Mouse (Mus musculus) spleen, adult 10 weeks (tissue): ENCODE results near the gene Dab2ip. TPM values are rescaled to one million over a fixed set of nuclear protein-coding genes. Genes with fewer than 3 reads are reported as not detected.

Experiments used
- polyA plus RNA-seq: library from polyadenylated mRNA; stranded (reverse); fragments of 350-450 nt; fragmentation: Illumina TruSeq; extraction: RNeasy Lipid Tissue Mini Kit (QIAGEN cat#74804); gene quantifications from one replicate; pipeline ENCODE4 v1.2.3, GENCODE M21; 2015; ENCODE audit warnings: low replicate concordance; ENCODE audit not compliant: insufficient read depth

Gene Dab2ip
- 5.3 TPM for polyA plus RNA-seq

DNA sequence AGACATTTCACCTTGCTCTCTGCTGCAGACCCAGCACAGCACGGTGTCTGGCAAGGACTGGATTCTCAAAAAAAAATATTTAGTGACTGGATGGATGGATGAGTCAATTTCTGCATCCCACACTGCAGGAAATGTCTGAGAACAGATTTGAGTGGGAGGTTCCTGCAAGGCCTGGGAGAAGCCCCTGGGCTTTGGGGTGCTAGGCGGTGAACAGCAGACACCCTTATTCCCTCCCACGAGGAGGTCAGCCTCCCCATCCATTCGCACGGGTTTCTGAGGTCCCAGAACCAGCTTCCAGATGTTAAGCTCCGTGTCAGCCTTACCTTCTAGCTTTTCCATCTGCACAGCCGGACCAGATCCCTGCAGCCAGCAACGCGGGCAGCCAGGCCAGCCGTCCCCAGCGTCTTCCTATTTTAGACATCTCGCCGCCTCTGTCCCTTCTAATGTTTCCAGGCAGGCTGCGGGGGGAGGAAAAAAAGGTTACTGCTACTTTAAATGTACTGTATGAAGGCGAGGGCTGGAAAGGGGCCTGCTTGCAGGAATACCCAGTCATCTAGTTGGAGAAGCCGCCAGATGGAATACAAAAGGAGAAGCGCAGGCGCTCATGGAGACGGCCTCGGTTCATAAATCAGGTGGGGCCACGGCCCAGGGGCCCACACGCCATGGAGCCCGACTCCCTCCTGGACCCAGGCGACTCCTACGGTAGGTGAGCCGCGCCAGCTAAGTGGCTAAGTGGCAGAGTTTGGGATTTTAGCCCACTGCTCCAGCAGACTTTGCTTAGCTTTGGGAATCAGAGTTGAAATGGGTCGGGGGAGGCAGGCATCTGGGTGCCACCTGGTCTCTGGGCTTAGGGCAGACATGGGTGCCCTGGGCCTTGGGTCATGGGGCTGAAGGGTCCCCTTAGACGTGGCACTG lies at the start of gene Dab2ip:
Gene Dab2ip (plus strand): TSS at position 356 of the 915 bp plus-strand sequence.

Other genes with a start within 250 kb of the Dab2ip start
- gene Stom, start 221.3 kb upstream of the Dab2ip start, polyA plus RNA-seq: 71.3 TPM
- not detected for gene 4930568D16Rik, start 190.5 kb upstream of the Dab2ip start, polyA plus RNA-seq
- gene 4930402F06Rik, start 161.1 kb upstream of the Dab2ip start, polyA plus RNA-seq: not detected
- 85.8 TPM for gene Ggta1, start 95.0 kb upstream of the Dab2ip start, polyA plus RNA-seq